Mouse (Mus musculus) embryonic facial prominence, embryonic 13.5 days (tissue): ENCODE results near the gene Atp5l. TPM values are rescaled to one million over a fixed set of nuclear protein-coding genes. Genes with fewer than 3 reads are reported as not detected.

Experiments used
- ATAC-seq: fragments of 200-750 bp; cut with Nextera tagmentation; 2 replicates; pipeline ENCODE4 v1.8.0; 2017; ENCODE audit warnings: low read depth; ENCODE audit not compliant: insufficient number of reproducible peaks, insufficient read depth, low FRiP score, low TSS enrichment
- H3K27ac ChIP-seq: fragments of 300-500 bp; sonication (generic); 2 replicates; pipeline ENCODE4 v1.5.1; 2015; ENCODE audit warnings: moderate library complexity, mild to moderate bottlenecking, inconsistent platforms
- H3K27me3 ChIP-seq: fragments of 300-500 bp; sonication (generic); 2 replicates; pipeline ENCODE4 v1.6.1; 2015; ENCODE audit warnings: mild to moderate bottlenecking, inconsistent platforms
- H3K36me3 ChIP-seq: fragments of 300-500 bp; sonication (generic); 2 replicates; pipeline ENCODE4 v1.6.1; 2015; ENCODE audit warnings: mild to moderate bottlenecking, inconsistent platforms
- H3K4me1 ChIP-seq: fragments of 300-500 bp; sonication (generic); 2 replicates; pipeline ENCODE4 v1.6.1; 2015; ENCODE audit warnings: inconsistent platforms
- H3K4me2 ChIP-seq: fragments of 300-500 bp; sonication (generic); 2 replicates; pipeline ENCODE4 v1.6.1; 2015; ENCODE audit warnings: moderate library complexity, mild to moderate bottlenecking, inconsistent platforms
- H3K4me3 ChIP-seq: fragments of 300-500 bp; sonication (generic); 2 replicates; pipeline ENCODE4 v1.5.1; 2015; ENCODE audit warnings: mild to moderate bottlenecking, inconsistent platforms
- H3K9ac ChIP-seq: fragments of 300-500 bp; sonication (generic); 2 replicates; pipeline ENCODE4 v1.6.1; 2015; ENCODE audit warnings: mild to moderate bottlenecking, inconsistent platforms
- H3K9me3 ChIP-seq: fragments of 300-500 bp; sonication (generic); 2 replicates; pipeline ENCODE4 v1.6.1; 2016; ENCODE audit warnings: inconsistent platforms
- WGBS: fragments of 180-500 bp; shearing (Covaris S2); methylation state at CpG from one replicate; pipeline ENCODE4 v1.1.7; 2015; ENCODE audit warnings: mixed read lengths; 5-methylcytosine and 5-hydroxymethylcytosine counted together
- polyA plus RNA-seq: library from polyadenylated mRNA; unstranded; fragments of >200 nt; fragmentation: Nextera tagmentation; extraction: Ambion mirVana; gene quantifications from 2 replicates; pipeline ENCODE4 v1.2.1, GENCODE M21; 2015

The Atp5l gene
- polyA plus RNA-seq, 1 experiment from 2014 or later, result 698 TPM

GRCm38 (mm10) chr9:44921543-44921942, 1.0 kb upstream of the Atp5l start:
- Histone ChIP-seq H3K27ac (peak overlapping the region; percentile 96), H3K9me3 (no peaks in the 10 kb centered on the region), H3K4me3 (peak overlapping the region; percentile 99), H3K4me2 (peak overlapping the region; percentile 79), H3K4me1 (peaks cover 13% of the 10 kb centered on the region), H3K36me3 (peaks cover 12% of the 10 kb centered on the region; the same call in 1 of the 2 replicates), H3K9ac (0 out of 2 replicates have a peak overlapping the region, but pooled peaks have one; percentile 99), H3K27me3 (no peaks in the 10 kb centered on the region)
- no peak for ATAC-seq
- 75% methylated on average over 2 of the region's 2 CpGs for WGBS

GRCm38 (mm10) chr9:44921123-44921468, 554 bp upstream of the Atp5l start:
- WGBS, result under 1% methylated on average over 8 of the region's 8 CpGs
- Histone ChIP-seq H3K4me1 (peaks cover 13% of the 10 kb centered on the region), H3K36me3 (peaks cover 9% of the 10 kb centered on the region; the same call in 1 of the 2 replicates), H3K9me3 (no peaks in the 10 kb centered on the region), H3K27me3 (no peaks in the 10 kb centered on the region), H3K4me3 (peak overlapping the region; percentile 99), H3K4me2 (peak overlapping the region; percentile 79), H3K9ac (peak overlapping the region; percentile 99), H3K27ac (peak overlapping the region; percentile 96)
- peak; percentile 64; the same call in 1 of the 2 replicates for ATAC-seq

- WGBS, result 37% methylated on average over 2 of the region's 2 CpGs
- H3K36me3 ChIP-seq, result 0 out of 2 replicates have a peak, but pooled peaks cover 3% of the 10 kb centered on the region
- H3K9me3 ChIP-seq, result no peaks in the 10 kb centered on the region
- peaks cover 25% of the 10 kb centered on the region for H3K4me1 ChIP-seq
- peak overlapping the region; percentile 99 for H3K4me3 ChIP-seq
- H3K27me3 ChIP-seq, result no peaks in the 10 kb centered on the region
- H3K27ac ChIP-seq, result no peak overlapping the region
- H3K4me2 ChIP-seq, result peak overlapping the region; percentile 79
- ATAC-seq, result no peak
- H3K9ac ChIP-seq, result peak overlapping the region; percentile 99
These were observed 936 bp downstream of the Atp5l start for GRCm38 (mm10) chr9:44919606-44920005.

- WGBS, result 60% methylated on average over 1 of the region's 1 CpGs
- no peak overlapping the region for H3K4me2 ChIP-seq
- no peaks in the 10 kb centered on the region for H3K9me3 ChIP-seq
- no peak overlapping the region for H3K27ac ChIP-seq
- H3K27me3 ChIP-seq, result no peaks in the 10 kb centered on the region
- no peak for ATAC-seq
- peaks cover 22% of the 10 kb centered on the region for H3K36me3 ChIP-seq
- peaks cover 20% of the 10 kb centered on the region for H3K4me1 ChIP-seq
- no peak overlapping the region for H3K9ac ChIP-seq
- H3K4me3 ChIP-seq, result no peak overlapping the region
These were observed 4.3 kb downstream of the Atp5l start for GRCm38 (mm10) chr9:44916196-44916595.

- Histone ChIP-seq H3K4me1 (peaks cover 20% of the 10 kb centered on the region), H3K9ac (0 out of 2 replicates have a peak overlapping the region, but pooled peaks have one; percentile 17), H3K9me3 (no peaks in the 10 kb centered on the region), H3K27me3 (no peaks in the 10 kb centered on the region), H3K36me3 (peaks cover 37% of the 10 kb centered on the region), H3K4me3 (no peak overlapping the region), H3K27ac (no peak overlapping the region), H3K4me2 (no peak overlapping the region)
- no peak for ATAC-seq
- 32% methylated on average over 4 of the region's 4 CpGs for WGBS
These were observed 5.8 kb downstream of the Atp5l start for GRCm38 (mm10) chr9:44914706-44915105.

GRCm38 (mm10) chr9:44911365-44911764, 9.2 kb downstream of the Atp5l start:
- H3K4me1 ChIP-seq, result peaks cover 12% of the 10 kb centered on the region
- H3K27me3 ChIP-seq, result no peaks in the 10 kb centered on the region
- H3K36me3 ChIP-seq, result peaks cover 33% of the 10 kb centered on the region
- 98% methylated on average over 4 of the region's 4 CpGs for WGBS
- no peak overlapping the region for H3K4me3 ChIP-seq
- H3K4me2 ChIP-seq, result no peak overlapping the region
- ATAC-seq, result no peak
- H3K9ac ChIP-seq, result no peak overlapping the region
- H3K27ac ChIP-seq, result no peak overlapping the region
- no peaks in the 10 kb centered on the region for H3K9me3 ChIP-seq

- H3K9ac ChIP-seq, result no peak overlapping the region
- ATAC-seq, result no peak
- H3K4me3 ChIP-seq, result no peak overlapping the region
- 66% methylated on average over 4 of the region's 4 CpGs for WGBS
- peaks cover 9% of the 10 kb centered on the region for H3K36me3 ChIP-seq
- peaks cover 7% of the 10 kb centered on the region for H3K4me1 ChIP-seq
- H3K4me2 ChIP-seq, result no peak overlapping the region
- H3K27me3 ChIP-seq, result no peaks in the 10 kb centered on the region
- no peaks in the 10 kb centered on the region for H3K9me3 ChIP-seq
- H3K27ac ChIP-seq, result no peak overlapping the region
These were observed 14.9 kb downstream of the Atp5l start for GRCm38 (mm10) chr9:44905620-44906019.

- no peak overlapping the region for H3K4me3 ChIP-seq
- H3K9ac ChIP-seq, result no peak overlapping the region
- 37% methylated on average over 5 of the region's 5 CpGs for WGBS
- no peak overlapping the region for H3K27ac ChIP-seq
- peaks cover 2% of the 10 kb centered on the region; the same call in 1 of the 2 replicates for H3K36me3 ChIP-seq
- H3K4me1 ChIP-seq, result peaks cover 7% of the 10 kb centered on the region
- no peaks in the 10 kb centered on the region for H3K27me3 ChIP-seq
- H3K4me2 ChIP-seq, result no peak overlapping the region
- no peak for ATAC-seq
- H3K9me3 ChIP-seq, result no peaks in the 10 kb centered on the region
These were observed 15.6 kb downstream of the Atp5l start for GRCm38 (mm10) chr9:44904964-44905363.

GRCm38 (mm10) chr9:44903856-44904255, 16.7 kb downstream of the Atp5l start:
- peaks cover 7% of the 10 kb centered on the region for H3K4me1 ChIP-seq
- H3K9ac ChIP-seq, result no peak overlapping the region
- no peaks in the 10 kb centered on the region for H3K9me3 ChIP-seq
- no peak for ATAC-seq
- no peaks in the 10 kb centered on the region for H3K27me3 ChIP-seq
- H3K4me2 ChIP-seq, result no peak overlapping the region
- H3K36me3 ChIP-seq, result no peaks in the 10 kb centered on the region
- no peak overlapping the region for H3K27ac ChIP-seq
- WGBS, result 65% methylated on average over 4 of the region's 4 CpGs
- no peak overlapping the region for H3K4me3 ChIP-seq

GRCm38 (mm10) chr9:44900402-44900801, 20.1 kb downstream of the Atp5l start:
- Histone ChIP-seq H3K27ac (no peak overlapping the region), H3K27me3 (no peaks in the 10 kb centered on the region), H3K4me2 (no peak overlapping the region), H3K4me1 (peaks cover 7% of the 10 kb centered on the region), H3K9me3 (no peaks in the 10 kb centered on the region), H3K36me3 (no peaks in the 10 kb centered on the region), H3K4me3 (no peak overlapping the region), H3K9ac (no peak overlapping the region)
- ATAC-seq, result no peak
- WGBS, result 65% methylated on average over 4 of the region's 4 CpGs

GRCm38 (mm10) chr9:44899716-44900115, 20.8 kb downstream of the Atp5l start:
- Histone ChIP-seq H3K4me2 (no peak overlapping the region), H3K27me3 (no peaks in the 10 kb centered on the region), H3K36me3 (no peaks in the 10 kb centered on the region), H3K4me1 (0 out of 2 replicates have a peak, but pooled peaks cover 3% of the 10 kb centered on the region), H3K9ac (no peak overlapping the region), H3K27ac (no peak overlapping the region), H3K4me3 (no peak overlapping the region), H3K9me3 (no peaks in the 10 kb centered on the region)
- ATAC-seq, result no peak
- WGBS, result 78% methylated on average over 3 of the region's 3 CpGs

GRCm38 (mm10) chr9:44897024-44897423, 23.5 kb downstream of the Atp5l start:
- Histone ChIP-seq H3K4me3 (no peak overlapping the region), H3K9me3 (no peaks in the 10 kb centered on the region), H3K36me3 (no peaks in the 10 kb centered on the region), H3K4me1 (no peaks in the 10 kb centered on the region), H3K9ac (no peak overlapping the region), H3K27ac (no peak overlapping the region), H3K4me2 (no peak overlapping the region), H3K27me3 (no peaks in the 10 kb centered on the region)
- ATAC-seq, result no peak
- WGBS, result 64% methylated on average over 4 of the region's 4 CpGs
